Mouse (Mus musculus): Measurements from ENCODE around the gene Nup133. TPM values are rescaled to one million over a fixed set of nuclear protein-coding genes. Genes with fewer than 3 reads are reported as not detected.

Gene Nup133
- polyA plus RNA-seq, 1 experiment = 20.5 TPM

- peak; percentile 82 to 88 for DNase-seq (ENCODE audit: extremely low spot score in 1 of 2, low spot score in 1 of 2)
These were observed 57.0 kb downstream of the Nup133 start for GRCm38 (mm10) chr8:123891883-123892585.

DNA sequence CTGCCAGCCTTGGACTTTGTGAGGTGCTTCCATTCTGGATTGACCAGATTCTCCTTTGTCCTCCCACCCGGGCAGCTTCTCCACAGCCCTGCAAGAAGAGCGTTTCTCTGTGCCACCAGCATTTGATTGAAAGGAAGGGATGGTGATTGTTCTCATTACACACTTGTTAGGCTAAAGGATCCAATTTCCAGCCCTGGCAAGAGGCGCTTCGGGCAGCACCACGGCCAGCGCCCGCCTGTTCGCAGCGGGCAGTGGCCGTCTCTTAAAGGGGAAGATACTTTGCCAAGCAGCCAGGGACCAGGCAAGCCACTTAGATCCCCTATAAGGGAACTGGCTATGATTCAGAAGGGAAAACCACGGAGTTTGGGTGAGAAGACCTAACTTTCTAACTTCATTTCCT is 57.8 kb downstream of the Nup133 start:
- peak in 1 of 2 experiments; percentile 34 for DNase-seq (ENCODE audit: extremely low spot score in 1 of 2, low spot score in 1 of 2)

DNA sequence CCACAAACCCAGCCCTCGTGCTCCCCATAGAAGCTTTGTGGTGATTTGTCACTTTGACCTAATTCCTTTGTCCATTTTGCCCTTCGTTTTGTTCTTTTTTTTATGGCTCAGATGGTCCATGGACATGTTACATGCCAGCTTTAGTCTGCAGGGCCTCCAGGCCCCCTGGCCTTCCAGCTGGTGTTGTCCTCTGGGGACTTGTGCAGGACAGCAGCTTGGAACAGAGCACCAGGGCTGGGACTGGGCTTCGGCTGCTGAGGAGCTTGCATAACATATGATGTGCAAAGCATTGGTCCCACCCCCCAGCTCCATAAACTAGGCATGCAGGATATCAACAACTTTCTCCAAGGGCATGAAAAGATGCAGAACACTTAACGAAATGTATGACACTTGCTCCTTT is 59.3 kb downstream of the Nup133 start:
- no peak for DNase-seq (ENCODE audit: extremely low spot score in 1 of 2, low spot score in 1 of 2)

DNA sequence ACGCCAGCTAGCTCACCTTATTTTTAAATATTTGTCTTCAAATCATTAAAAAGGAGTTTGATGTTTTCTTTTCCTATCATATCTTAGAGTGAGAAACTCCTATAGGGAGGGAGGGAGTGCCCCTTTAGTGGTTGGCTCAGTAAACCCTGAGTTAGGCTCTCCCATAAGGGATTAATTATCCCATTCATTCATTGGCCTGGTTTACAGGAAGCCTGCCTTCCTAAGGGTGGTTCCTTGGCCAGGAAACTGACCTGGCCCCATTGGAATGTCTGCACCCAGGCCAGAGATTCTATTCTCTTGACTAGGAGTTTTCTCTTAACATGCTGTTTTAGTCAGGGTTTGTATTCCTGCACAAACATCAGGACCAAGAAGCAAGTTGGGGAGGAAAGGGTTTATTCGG is 61.1 kb downstream of the Nup133 start:
- DNase-seq (ENCODE audit: extremely low spot score in 1 of 2, low spot score in 1 of 2) = no peak

GRCm38 (mm10) chr8:123887163-123887562 is 61.9 kb downstream of the Nup133 start:
- peak in 1 of 2 experiments; percentile 30 for DNase-seq (ENCODE audit: extremely low spot score in 1 of 2, low spot score in 1 of 2)

DNA sequence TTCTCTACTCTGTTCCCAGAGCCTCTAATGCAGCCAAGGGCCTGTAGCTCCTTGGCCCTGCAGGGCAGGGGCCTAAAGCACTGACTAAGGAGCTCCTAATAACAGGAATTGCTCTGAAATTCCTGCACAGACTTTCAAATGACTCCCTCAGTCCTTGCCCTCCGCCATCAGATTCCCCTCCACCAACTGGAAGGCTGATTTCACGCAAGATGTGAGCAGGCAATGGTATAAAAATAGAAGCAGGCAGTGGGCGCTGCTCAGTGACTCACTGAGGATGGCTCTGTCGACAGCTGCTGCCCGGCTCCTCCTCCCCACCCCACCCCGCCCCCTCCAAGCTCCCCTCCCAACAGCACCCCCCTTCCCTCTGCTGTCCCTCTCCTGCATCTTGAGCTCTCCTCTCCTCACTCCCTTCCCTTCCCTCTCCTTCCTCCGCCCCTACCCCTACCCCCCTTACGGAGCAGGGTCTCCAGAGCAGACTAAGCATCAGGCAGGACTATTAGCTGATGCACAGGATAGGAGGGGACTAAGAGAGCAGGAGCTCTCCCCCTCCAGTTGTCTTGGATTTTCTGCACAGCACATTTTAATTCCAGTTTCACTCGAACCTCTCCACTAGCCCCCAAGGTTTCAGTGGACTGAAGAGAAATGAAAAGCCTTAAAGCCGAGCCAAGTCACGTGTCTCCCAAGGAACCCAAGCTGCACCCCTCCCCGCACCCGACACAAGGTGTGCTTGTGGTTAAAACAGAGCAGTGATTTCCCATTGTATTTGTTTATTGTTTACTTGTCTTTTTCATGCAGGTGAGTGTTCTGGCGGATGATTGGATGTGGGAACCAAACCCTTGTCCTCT is 64.1 kb downstream of the Nup133 start:
- DNase-seq (ENCODE audit: extremely low spot score in 1 of 2, low spot score in 1 of 2) = peak; percentile 84 to 91

- DNase-seq (ENCODE audit: extremely low spot score in 1 of 2, low spot score in 1 of 2) = no peak
These were observed 66.0 kb downstream of the Nup133 start for GRCm38 (mm10) chr8:123883094-123883493.

DNA sequence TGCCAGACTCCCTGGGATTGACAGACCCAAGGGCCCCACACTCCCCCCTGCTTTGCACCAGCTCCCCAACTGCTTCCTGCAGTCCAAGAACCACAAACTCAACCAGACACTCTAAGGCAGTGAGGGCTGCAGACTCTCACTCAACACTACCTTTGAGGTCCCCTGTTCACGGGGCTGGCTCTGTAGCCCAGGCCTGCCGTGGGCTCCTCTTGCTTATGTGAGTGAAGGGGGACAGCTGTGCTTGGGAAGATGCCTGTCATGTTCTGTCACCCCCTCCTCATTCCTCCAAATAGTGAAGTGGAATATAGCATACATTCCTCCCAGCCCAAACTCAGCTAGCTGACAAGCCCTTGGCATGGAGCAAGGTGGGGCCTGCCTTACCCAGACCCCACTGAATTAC is 66.7 kb downstream of the Nup133 start:
- DNase-seq (ENCODE audit: extremely low spot score in 1 of 2, low spot score in 1 of 2) = no peak

GRCm38 (mm10) chr8:123880821-123881350 is 68.2 kb downstream of the Nup133 start:
- DNase-seq (ENCODE audit: extremely low spot score in 1 of 2, low spot score in 1 of 2) = peak in 1 of 2 experiments; percentile 40

- DNase-seq (ENCODE audit: extremely low spot score in 1 of 2, low spot score in 1 of 2) = peak; percentile 88
These were observed 68.8 kb downstream of the Nup133 start for GRCm38 (mm10) chr8:123880271-123880670.

DNA sequence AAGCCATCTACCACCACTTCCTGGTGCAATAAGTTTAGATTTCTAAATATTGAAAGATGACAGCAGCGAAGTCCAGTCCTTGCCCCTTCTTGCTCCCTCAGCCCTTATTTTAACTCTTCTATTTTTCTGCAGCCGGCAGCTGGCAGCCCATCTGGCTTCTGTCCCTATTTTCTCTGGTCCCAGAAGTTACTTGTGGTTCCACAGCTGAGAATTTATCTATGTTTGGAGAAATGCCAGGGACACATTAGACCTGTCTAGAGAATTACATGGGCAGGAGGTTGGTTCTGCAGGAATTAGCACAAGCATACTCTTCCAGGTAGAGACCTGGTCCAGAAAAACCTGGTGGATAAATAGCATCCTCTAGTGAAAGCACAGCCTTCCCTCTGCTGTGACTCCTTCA is 71.2 kb downstream of the Nup133 start:
- DNase-seq (ENCODE audit: extremely low spot score in 1 of 2, low spot score in 1 of 2) = peak in 1 of 2 experiments; percentile 57

- DNase-seq (ENCODE audit: extremely low spot score in 1 of 2, low spot score in 1 of 2) = peak; percentile 70 to 76
These were observed 74.7 kb downstream of the Nup133 start for GRCm38 (mm10) chr8:123874324-123874723.

DNA sequence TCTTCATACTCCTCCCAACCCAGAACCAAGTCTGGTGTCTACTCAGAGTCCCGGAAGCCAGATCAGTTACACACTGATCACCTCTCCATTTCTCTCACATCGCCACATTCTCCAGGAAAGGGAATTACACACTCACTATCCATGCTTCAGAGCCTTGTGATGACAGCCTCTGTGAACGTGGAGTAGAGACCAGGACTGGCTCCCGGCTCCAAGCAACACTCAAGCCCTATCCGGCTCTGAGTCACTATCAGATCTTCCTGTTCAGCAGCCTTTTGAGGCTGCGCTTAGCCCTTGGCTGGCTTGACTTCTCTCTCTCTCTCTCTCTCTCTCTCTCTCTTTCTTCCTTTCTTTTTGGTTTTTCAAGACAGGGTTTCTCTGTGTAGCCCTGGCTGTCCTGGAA is 75.7 kb downstream of the Nup133 start:
- DNase-seq (ENCODE audit: extremely low spot score in 1 of 2, low spot score in 1 of 2) = no peak

DNA sequence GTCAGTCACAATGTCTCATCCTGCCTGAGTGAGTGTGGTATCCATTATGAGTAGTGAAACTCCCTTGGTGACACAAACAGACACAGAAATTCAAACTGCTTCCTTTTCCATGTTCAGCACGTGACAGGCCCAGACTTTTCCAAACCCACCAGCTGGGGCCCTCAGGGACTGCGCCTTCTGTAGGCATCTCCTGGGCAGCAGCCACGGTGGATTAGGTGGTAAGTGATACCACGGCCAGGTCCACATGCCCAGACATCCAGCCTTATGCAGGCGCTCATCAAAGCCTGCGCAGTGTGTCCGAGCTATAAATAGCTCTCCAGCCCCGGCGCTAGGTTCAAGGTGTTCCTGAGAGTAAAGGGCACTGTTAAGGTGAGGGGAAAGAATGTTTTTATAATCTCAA is 77.0 kb downstream of the Nup133 start:
- no peak for DNase-seq (ENCODE audit: extremely low spot score in 1 of 2, low spot score in 1 of 2)

GRCm38 (mm10) chr8:123866971-123867370 is 82.1 kb downstream of the Nup133 start:
- no peak for DNase-seq (ENCODE audit: extremely low spot score in 1 of 2, low spot score in 1 of 2)

DNA sequence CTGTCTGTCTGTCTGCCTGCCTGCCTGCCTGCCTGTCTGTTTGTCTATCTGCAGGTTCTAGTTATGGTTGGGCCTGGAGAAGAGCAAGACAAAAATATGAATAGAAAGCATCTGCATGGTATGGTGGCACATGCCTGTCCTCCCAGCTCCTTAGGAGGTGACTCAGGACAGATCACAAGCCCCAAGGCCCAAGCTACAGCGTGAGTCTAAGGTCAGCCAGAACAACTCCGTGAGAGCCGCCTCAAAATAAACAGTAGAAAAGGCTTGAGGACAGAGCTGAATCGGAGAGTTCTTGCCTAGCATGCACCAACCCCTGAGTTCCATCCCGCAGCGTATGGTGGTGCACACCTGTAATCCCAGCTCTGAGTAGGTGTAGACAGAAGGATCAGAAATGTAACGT is 83.3 kb downstream of the Nup133 start:
- no peak for DNase-seq (ENCODE audit: extremely low spot score in 1 of 2, low spot score in 1 of 2)

DNA sequence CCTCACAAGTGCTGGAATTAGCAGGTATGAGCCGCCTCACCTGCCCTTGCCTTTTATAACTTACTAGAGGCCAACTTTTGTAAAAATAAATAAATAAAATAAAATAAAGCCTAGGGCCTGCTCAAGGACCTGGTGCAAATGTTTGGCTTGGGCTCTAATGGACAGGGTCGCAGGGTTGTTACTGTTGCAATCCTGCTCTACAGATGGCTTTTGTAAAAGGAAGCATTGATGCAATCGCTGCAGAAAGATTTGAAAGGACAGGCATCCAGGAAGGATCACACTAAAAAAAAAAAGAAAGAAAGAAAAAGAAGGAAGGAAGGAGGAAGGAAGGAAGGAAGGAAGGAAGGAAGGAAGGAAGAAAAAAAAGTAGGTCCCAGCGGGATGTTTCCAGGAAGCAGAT is 88.7 kb downstream of the Nup133 start:
- DNase-seq (ENCODE audit: extremely low spot score in 1 of 2, low spot score in 1 of 2) = no peak

DNA sequence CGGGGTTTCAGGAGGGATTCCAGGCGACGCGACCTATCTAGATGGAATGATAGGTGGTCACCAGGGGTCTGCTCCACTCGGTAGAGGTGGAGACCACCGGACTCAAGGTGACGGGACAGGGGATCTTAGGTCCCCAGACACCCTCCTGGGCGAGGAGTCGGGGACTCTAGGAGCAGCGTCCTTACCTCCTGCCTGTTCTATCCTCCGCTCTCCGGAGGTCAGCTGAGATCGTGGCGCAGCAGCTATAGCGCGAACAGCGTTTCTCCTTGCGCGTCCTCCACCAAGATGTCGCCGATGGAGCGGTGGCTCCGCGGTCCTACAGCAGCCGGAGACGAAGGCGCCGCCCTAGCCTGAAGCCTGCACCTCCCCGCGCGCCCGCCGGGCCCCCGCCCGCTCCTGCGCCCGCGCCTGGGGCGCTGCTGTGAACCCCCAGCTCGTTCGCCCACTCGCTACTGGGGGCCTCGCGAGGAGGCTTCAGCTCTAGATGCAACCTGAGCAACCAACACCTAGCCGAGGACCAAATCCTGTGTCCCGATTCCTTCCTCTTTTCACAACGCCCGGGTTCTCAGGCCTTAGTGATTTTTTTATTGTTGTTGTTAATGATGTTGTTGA is 89.3 kb downstream of the Nup133 start, which contains the start of gene Ccsap:
TSS of gene Ccsap (minus strand) at position 562 of the 612 bp plus-strand sequence.
- DNase-seq (ENCODE audit: extremely low spot score in 1 of 2, low spot score in 1 of 2) = peak in 1 of 2 experiments; percentile 72

DNA sequence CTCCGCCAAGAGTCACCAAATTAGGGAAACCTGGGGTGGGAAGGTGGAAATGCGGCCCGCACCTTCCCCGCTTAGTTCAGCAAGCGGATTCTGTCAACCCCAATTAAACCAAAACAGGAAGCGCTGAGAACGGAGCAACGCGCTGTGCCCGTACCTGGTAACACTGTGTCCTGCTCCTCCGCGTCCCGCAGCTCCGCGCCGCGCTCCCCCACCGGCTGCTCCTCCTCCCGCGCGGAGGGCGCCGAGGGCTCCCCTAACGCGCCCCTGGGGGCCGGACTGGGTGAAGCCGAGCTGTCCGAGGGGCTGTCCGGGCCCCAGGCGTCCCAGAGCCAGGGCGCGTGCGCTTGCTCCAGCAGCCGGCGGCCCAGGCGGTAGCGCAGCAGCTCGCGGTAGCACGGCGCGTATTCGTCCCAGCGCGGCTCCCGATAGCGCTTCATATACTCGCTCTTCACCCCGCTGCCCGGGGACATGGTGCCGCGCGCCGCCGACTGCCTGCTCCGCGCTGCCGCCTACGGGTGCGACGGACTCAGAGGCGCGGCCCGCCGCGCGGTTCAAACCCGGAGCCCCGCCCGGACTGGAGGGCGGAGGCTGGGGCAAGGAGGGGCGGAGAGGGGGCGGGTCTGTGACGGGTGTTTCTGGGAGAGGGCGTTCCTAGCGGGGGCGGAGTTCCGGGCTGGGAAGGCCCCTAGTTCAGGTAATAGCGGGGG is 90.0 kb downstream of the Nup133 start:
- DNase-seq (ENCODE audit: extremely low spot score in 1 of 2, low spot score in 1 of 2) = peak; percentile 78 to 91

DNA sequence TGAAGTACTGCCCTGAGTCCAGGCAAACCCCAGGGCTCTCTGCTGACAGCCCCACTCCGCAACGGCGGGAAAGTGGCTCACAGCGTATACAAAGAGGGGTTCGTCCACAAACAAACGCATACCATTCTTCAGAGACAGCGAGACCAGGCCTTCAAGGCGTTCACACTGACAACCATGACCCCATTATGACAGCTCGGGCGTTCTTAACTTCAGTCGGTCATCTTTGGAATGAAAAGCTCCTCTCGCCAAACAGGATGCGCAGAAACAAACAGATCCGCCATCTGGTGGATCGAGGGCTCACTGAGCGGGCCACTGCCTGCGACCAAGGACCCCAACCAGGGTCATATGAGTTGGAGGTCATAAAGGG is 90.5 kb downstream of the Nup133 start:
- no peak for DNase-seq (ENCODE audit: extremely low spot score in 1 of 2, low spot score in 1 of 2)

Data from frontal cortex, adult 2 months (tissue).